Mouse (Mus musculus) forebrain, embryonic 14.5 days (tissue): ENCODE data around the gene Crkl. TPM values are rescaled to one million over a fixed set of nuclear protein-coding genes. Genes with fewer than 3 reads are reported as not detected.

Experiments
- ATAC-seq: fragments of 200-750 bp; cut with Nextera tagmentation; 2 replicates; pipeline ENCODE4 v1.8.0; 2017; ENCODE audit warnings: mild to moderate bottlenecking, moderate library complexity
- DNase-seq: peaks from one replicate; pipeline ENCODE4 v3.0.0-alpha.2; 2015; ENCODE audit warnings: low spot score
- H3K27ac ChIP-seq: fragments of 300-500 bp; sonication (generic); 2 replicates; pipeline ENCODE4 v1.5.1; 2014; ENCODE audit warnings: low read depth, mild to moderate bottlenecking, control low read depth, low read length, moderate library complexity
- H3K27me3 ChIP-seq: fragments of 300-500 bp; sonication (generic); replicated peaks from 2 replicates; pipeline ENCODE4 v1.6.1; 2014; ENCODE audit warnings: low read length, control low read depth, mixed read lengths; ENCODE audit not compliant: control insufficient read depth, insufficient read depth
- H3K36me3 ChIP-seq: fragments of 300-500 bp; sonication (generic); 2 replicates; pipeline ENCODE4 v1.6.1; 2014; ENCODE audit warnings: low read length, control low read depth; ENCODE audit not compliant: control insufficient read depth, insufficient read depth
- H3K4me1 ChIP-seq: fragments of 300-500 bp; sonication (generic); 2 replicates; pipeline ENCODE4 v1.6.1; 2014; ENCODE audit warnings: antibody characterized with exemption, low read length, control low read depth; ENCODE audit not compliant: control insufficient read depth, insufficient read depth
- H3K4me2 ChIP-seq: fragments of 300-500 bp; sonication (generic); 2 replicates; pipeline ENCODE4 v1.6.1; 2014; ENCODE audit warnings: mild to moderate bottlenecking, control low read depth, low read length
- H3K4me3 ChIP-seq: fragments of 300-500 bp; sonication (generic); 2 replicates; pipeline ENCODE4 v1.5.1; 2014; ENCODE audit warnings: low read depth, low read length, control low read depth
- H3K9ac ChIP-seq: fragments of 300-500 bp; sonication (generic); 2 replicates; pipeline ENCODE4 v1.6.1; 2014; ENCODE audit warnings: mild to moderate bottlenecking, low read length, control low read depth, moderate library complexity
- H3K9me3 ChIP-seq: fragments of 300-500 bp; sonication (generic); replicated peaks from 2 replicates; pipeline ENCODE4 v1.6.1; 2016; ENCODE audit warnings: low read length, control low read depth, mixed read lengths; ENCODE audit not compliant: control insufficient read depth
- WGBS: fragments of 180-500 bp; shearing (Covaris S2); extraction: QIAGEN DNeasy Blood & Tissue Kit; methylation state at CpG from one replicate; pipeline ENCODE4 v1.1.7; 2014; 5-methylcytosine and 5-hydroxymethylcytosine counted together
- polyA plus RNA-seq: library from polyadenylated mRNA; unstranded; fragments of >200 nt; fragmentation: Nextera tagmentation; extraction: Ambion mirVana; gene quantifications from 2 replicates; pipeline ENCODE4 v1.2.1, GENCODE M21; 2014

The Crkl gene
- polyA plus RNA-seq, 1 experiment from 2014 or later: 79.4 TPM

DNA sequence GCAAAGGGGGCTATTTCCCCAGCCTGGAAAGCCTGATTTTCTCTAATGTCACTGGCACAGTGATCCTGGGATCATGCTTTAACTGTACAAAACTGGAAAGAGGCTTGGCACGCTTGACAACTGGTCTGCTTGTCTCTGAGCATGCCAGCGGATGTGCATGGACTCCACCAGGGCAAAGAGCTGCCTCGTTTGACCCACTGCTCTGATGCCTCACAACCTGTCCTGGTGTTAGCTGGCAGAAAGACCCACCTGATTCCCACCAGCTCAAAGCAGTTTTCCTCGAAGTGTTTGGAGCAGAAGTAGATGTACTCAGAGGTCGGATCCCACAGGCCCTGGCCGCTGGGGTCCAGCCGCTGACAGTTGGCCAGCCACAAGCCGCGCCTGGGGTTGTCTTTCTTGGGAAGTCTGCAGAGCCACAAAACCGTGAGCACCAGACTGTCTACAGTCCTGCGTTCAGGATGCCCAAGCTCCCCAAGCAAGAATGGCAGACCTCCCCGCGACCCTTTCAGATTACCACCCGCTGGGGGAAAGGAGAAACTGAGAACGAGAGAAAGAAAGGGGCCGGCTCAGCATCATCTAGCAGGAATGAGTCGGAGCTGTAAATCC, 78.3 kb downstream of the Crkl start:
- WGBS: 17% methylated on average over 17 of the region's 17 CpGs
- Histone ChIP-seq H3K27ac (peak overlapping the region; percentile 97), H3K27me3 (no peaks in the 10 kb centered on the region), H3K4me3 (peak overlapping the region; percentile 72), H3K9me3 (no peaks in the 10 kb centered on the region), H3K4me2 (peak overlapping the region; percentile 93), H3K9ac (peak overlapping the region; percentile 85), H3K4me1 (peaks cover 11% of the 10 kb centered on the region), H3K36me3 (peaks cover 39% of the 10 kb centered on the region)
- no peak for ATAC-seq
- no peak for DNase-seq

GRCm38 (mm10) chr16:17530640-17531288, 79.0 kb downstream of the Crkl start, which contains the start of gene Thap7:
Thap7 (minus strand) TSS chr16:17531136.
- ATAC-seq (peak; percentile 97), DNase-seq (peak; percentile 99)
- no peaks in the 10 kb centered on the region for H3K9me3 ChIP-seq
- WGBS: 0% methylated on average over 67 of the region's 67 CpGs
- H3K4me1 ChIP-seq: peaks cover 11% of the 10 kb centered on the region
- H3K9ac ChIP-seq: peak within 1 kb of the TSS; percentile 85
- peak within 1 kb of the TSS; percentile 97 for H3K27ac ChIP-seq
- H3K36me3 ChIP-seq: peaks cover 32% of the 10 kb centered on the region
- peak within 1 kb of the TSS; percentile 93 for H3K4me2 ChIP-seq
- no peaks in the 10 kb centered on the region for H3K27me3 ChIP-seq
- H3K4me3 ChIP-seq: peak within 1 kb of the TSS; percentile 72

DNA sequence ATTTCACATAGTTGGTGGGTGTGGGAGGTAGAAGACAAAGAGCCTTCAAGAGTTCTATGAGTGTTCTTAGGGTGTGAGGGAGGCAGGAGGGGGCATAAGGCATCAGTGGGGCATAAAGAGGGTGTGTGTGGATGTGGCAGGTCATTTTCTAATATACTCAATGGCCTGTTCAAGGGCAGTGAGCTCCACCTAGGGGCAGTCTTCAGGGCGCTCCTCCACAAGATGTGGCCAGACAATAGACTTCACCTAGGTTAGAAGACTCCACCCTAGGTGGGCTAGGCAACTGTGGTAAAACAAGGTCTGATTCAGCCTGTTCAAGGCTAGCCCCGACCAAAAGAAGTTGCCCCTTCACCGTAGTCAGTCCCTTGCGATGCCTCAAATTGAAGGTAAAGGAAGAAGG, 80.5 kb downstream of the Crkl start:
- Histone ChIP-seq H3K4me3 (no peak overlapping the region), H3K4me1 (peaks cover 11% of the 10 kb centered on the region), H3K4me2 (peak overlapping the region; percentile 93; the same call in 1 of the 2 replicates), H3K36me3 (peaks cover 17% of the 10 kb centered on the region), H3K9ac (no peak overlapping the region), H3K27ac (no peak overlapping the region), H3K9me3 (no peaks in the 10 kb centered on the region), H3K27me3 (no peaks in the 10 kb centered on the region)
- DNase-seq (no peak), ATAC-seq (no peak)
- WGBS: 52% methylated on average over 4 of the region's 4 CpGs

DNA sequence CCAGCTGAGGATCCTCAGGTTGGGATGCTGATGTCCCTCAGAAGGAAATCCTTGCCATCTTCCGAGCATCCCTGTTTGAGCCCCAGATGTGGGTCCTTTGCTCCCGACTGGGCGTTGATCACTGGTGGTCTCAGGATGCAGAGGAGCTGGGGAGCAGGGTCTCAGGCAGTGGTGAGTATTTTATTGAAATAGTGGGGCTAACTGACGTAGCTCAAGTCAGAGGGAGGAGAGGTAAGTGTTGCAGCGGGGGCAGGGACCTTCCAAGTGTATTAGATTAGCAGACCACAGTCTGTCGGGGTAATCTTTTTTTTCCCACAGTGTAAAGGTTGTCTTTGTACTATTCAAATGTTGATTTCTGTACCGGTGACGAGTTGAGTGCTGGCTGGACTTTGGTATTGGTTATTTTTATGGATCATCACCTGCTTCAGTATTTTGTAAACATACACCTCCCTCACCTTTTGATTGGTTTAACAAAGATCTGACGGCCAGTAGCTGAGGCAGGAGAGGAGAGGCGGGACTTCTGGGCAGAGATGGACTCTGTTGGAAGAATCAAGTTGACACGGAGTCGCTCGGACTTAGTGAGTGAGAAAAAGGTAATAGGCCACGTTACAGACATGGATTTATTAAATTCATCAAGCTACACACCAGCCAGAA, 81.0 kb downstream of the Crkl start:
- no peak for DNase-seq
- ATAC-seq: no peak
- no peaks in the 10 kb centered on the region for H3K9me3 ChIP-seq
- peaks cover 12% of the 10 kb centered on the region for H3K36me3 ChIP-seq
- 73% methylated on average over 14 of the region's 14 CpGs for WGBS
- no peak overlapping the region for H3K9ac ChIP-seq
- H3K4me1 ChIP-seq: peaks cover 11% of the 10 kb centered on the region
- H3K27ac ChIP-seq: no peak overlapping the region
- no peaks in the 10 kb centered on the region for H3K27me3 ChIP-seq
- no peak overlapping the region for H3K4me3 ChIP-seq
- H3K4me2 ChIP-seq: no peak overlapping the region

DNA sequence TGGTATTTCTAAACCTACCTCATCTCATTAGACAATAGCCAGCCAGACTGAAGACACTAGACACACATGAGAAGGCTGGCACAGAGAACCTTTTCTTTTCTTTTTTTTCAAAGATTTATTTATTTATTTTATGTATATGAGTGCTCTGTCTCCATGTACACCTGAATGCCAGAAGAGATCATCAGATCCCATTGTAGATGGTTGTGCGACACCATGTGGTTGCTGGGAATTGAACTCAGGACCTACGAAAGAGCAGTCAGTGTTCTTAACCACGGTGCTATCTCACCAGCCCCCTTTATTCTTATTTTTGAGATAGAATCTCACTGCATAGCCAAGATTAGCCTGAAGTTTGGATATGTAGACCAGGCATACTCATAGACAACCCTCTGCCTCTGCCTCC, 84.8 kb downstream of the Crkl start:
- no peaks in the 10 kb centered on the region for H3K27me3 ChIP-seq
- H3K4me2 ChIP-seq: no peak overlapping the region
- H3K9me3 ChIP-seq: no peaks in the 10 kb centered on the region
- 94% methylated on average over 3 of the region's 3 CpGs for WGBS
- no peaks in the 10 kb centered on the region for H3K36me3 ChIP-seq
- H3K9ac ChIP-seq: no peak overlapping the region
- H3K4me3 ChIP-seq: no peak overlapping the region
- no peak overlapping the region for H3K27ac ChIP-seq
- DNase-seq (no peak), ATAC-seq (no peak)
- H3K4me1 ChIP-seq: peaks cover 4% of the 10 kb centered on the region

Other genes with a start within 250 kb of the Crkl start
- gene Ube2l3, start 249.3 kb upstream of the Crkl start, polyA plus RNA-seq: 317 and 319 TPM in 2 replicates
- gene Rimbp3, start 243.4 kb upstream of the Crkl start, polyA plus RNA-seq: 1.1 and 1.2 TPM in 2 replicates
- gene Hic2, start 218.4 kb upstream of the Crkl start, polyA plus RNA-seq: 2.9 and 4.2 TPM in 2 replicates
- 6.6 and 12.4 TPM in 2 replicates for gene Tmem191c, start 175.9 kb upstream of the Crkl start, polyA plus RNA-seq
- gene Serpind1, start 120.6 kb upstream of the Crkl start, polyA plus RNA-seq: 1.4 and 3.1 TPM in 2 replicates
- 11.1 and 11.6 TPM in 2 replicates for gene Snap29, start 46.0 kb upstream of the Crkl start, polyA plus RNA-seq
- 49.6 and 51.0 TPM in 2 replicates for gene Pi4ka, start 45.7 kb upstream of the Crkl start, polyA plus RNA-seq
- gene Aifm3, start 37.6 kb downstream of the Crkl start, polyA plus RNA-seq: 7.0 and 8.5 TPM in 2 replicates
- gene Lztr1, start 56.7 kb downstream of the Crkl start, polyA plus RNA-seq: 87.6 and 91.9 TPM in 2 replicates
- gene Thap7, start 79.1 kb downstream of the Crkl start, polyA plus RNA-seq: 60.9 and 61.6 TPM in 2 replicates
- 0.62 and 1.1 TPM in 2 replicates for gene Lrrc74b, start 109.3 kb downstream of the Crkl start, polyA plus RNA-seq
- gene P2rx6, start 109.9 kb downstream of the Crkl start, polyA plus RNA-seq: 1.1 and 1.3 TPM in 2 replicates
- gene Slc7a4, start 131.2 kb downstream of the Crkl start, polyA plus RNA-seq: 23.3 and 27.1 TPM in 2 replicates
- gene Smpd4, start 167.4 kb downstream of the Crkl start, polyA plus RNA-seq: 34.3 and 35.7 TPM in 2 replicates
- gene Ccdc74a, start 194.5 kb downstream of the Crkl start, polyA plus RNA-seq: 4.8 and 5.7 TPM in 2 replicates